Mouse (Mus musculus) kidney, postnatal 0 days (tissue): ENCODE results near the gene Ap1b1. TPM values are rescaled to one million over a fixed set of nuclear protein-coding genes. Genes with fewer than 3 reads are reported as not detected.

Source experiments
- ATAC-seq: fragments of 200-750 bp; cut with Nextera tagmentation; replicated peaks from 2 replicates; pipeline ENCODE4 v1.8.0; 2017; ENCODE audit warnings: low read depth, moderate number of reproducible peaks, moderate TSS enrichment, moderate library complexity; ENCODE audit not compliant: low FRiP score
- DNase-seq: peaks from one replicate; pipeline ENCODE4 v3.0.0-alpha.2; 2016; ENCODE audit warnings: low spot score
- H3K27ac ChIP-seq: fragments of 300-500 bp; sonication (generic); 2 replicates; pipeline ENCODE4 v1.5.1; 2014; ENCODE audit warnings: mild to moderate bottlenecking
- H3K27me3 ChIP-seq: fragments of 300-500 bp; sonication (generic); 2 replicates; pipeline ENCODE4 v1.6.1; 2014; ENCODE audit warnings: low read length, mixed read lengths; ENCODE audit not compliant: insufficient read depth
- H3K36me3 ChIP-seq: fragments of 300-500 bp; sonication (generic); 2 replicates; pipeline ENCODE4 v1.6.1; 2014; ENCODE audit warnings: low read length, mixed read lengths; ENCODE audit not compliant: insufficient read depth
- H3K4me1 ChIP-seq: fragments of 300-500 bp; sonication (generic); replicated peaks from 2 replicates; pipeline ENCODE4 v1.6.1; 2014; ENCODE audit warnings: antibody characterized with exemption, low read length, mixed read lengths; ENCODE audit not compliant: insufficient read depth
- H3K4me2 ChIP-seq: fragments of 300-500 bp; sonication (generic); 2 replicates; pipeline ENCODE4 v1.6.1; 2014; ENCODE audit warnings: mild to moderate bottlenecking, low read length, moderate library complexity, mixed read lengths
- H3K4me3 ChIP-seq: fragments of 300-500 bp; sonication (generic); replicated peaks from 2 replicates; pipeline ENCODE4 v1.5.1; 2014; ENCODE audit warnings: low read depth, low read length
- H3K9ac ChIP-seq: fragments of 300-500 bp; sonication (generic); 2 replicates; pipeline ENCODE4 v1.6.1; 2014; ENCODE audit warnings: low read depth, low read length
- H3K9me3 ChIP-seq: fragments of 300-500 bp; sonication (generic); replicated peaks from 2 replicates; pipeline ENCODE4 v1.6.1; 2016; ENCODE audit warnings: low read length, inconsistent platforms, mixed read lengths
- CTCF ChIP-seq: IDR thresholded peaks from 2 replicates; pipeline ENCODE4 v1.5.1; 2016; ENCODE audit warnings: antibody characterized with exemption, low read depth, mild to moderate bottlenecking, moderate library complexity
- WGBS: fragments of 180-500 bp; shearing (Covaris S2); extraction: QIAGEN DNeasy Blood & Tissue Kit; methylation state at CpG from one replicate; pipeline ENCODE4 v1.1.7; 2014; 5-methylcytosine and 5-hydroxymethylcytosine counted together
- polyA plus RNA-seq: library from polyadenylated mRNA; unstranded; fragments of >200 nt; fragmentation: Nextera tagmentation; extraction: Ambion mirVana; gene quantifications from 2 replicates; pipeline ENCODE4 v1.2.1, GENCODE M21; 2015

Ap1b1 gene
- polyA plus RNA-seq, 1 experiment from 2014 or later: 54.5 TPM

DNA sequence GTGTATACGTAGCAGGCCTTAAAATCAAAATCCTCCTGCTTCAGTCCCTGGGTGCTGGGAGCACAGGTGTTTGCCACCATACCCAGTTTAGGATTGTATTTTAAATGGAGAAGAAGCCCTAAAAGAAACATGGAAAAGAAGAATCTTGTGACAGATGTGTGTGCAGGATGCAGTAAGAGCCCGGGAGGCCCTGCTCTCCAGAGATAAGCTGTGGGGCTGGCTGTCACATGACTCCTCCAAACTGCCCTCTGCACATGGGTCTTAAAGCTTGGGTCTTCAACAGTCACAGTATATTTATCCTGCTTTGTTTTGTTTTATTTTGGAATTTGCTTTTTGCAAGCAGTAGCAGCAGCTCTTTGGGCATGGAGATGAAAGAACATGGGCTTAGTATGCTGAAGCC lies 19.1 kb upstream of the Ap1b1 start:
- ATAC-seq (no peak), DNase-seq (no peak)
- no peak for TF ChIP-seq CTCF
- H3K27me3 ChIP-seq: no peaks in the 10 kb centered on the region
- 51% methylated on average over 2 of the region's 2 CpGs for WGBS
- H3K27ac ChIP-seq: no peak overlapping the region
- H3K4me1 ChIP-seq: no peaks in the 10 kb centered on the region
- H3K4me3 ChIP-seq: no peak overlapping the region
- H3K36me3 ChIP-seq: no peaks in the 10 kb centered on the region
- H3K9ac ChIP-seq: no peak overlapping the region
- no peak overlapping the region for H3K4me2 ChIP-seq
- no peaks in the 10 kb centered on the region for H3K9me3 ChIP-seq

DNA sequence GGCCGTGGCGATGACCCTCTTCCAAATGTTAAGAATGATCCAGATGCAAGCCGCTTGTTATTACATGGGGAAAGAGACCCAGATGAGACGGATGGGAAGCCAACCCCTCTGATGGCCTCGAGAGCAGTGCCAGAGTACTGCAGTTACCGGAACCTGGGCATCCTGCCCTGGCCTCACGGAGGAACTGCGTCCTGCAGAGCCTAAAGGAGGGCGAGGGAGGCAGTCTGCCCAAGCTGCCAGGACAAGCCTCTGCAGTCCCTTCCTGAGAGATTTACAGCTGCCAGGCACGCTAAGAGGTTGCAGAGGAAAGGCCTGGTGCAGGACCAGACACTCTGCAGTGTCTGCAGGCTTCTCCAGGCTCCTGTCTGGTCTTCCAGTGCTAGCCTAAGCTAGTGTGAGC lies 18.2 kb upstream of the Ap1b1 start:
- no peak overlapping the region for H3K27ac ChIP-seq
- ATAC-seq (no peak), DNase-seq (no peak)
- H3K36me3 ChIP-seq: no peaks in the 10 kb centered on the region
- no peaks in the 10 kb centered on the region for H3K9me3 ChIP-seq
- WGBS: 51% methylated on average over 10 of the region's 10 CpGs
- TF ChIP-seq CTCF: no peak
- H3K9ac ChIP-seq: no peak overlapping the region
- no peak overlapping the region for H3K4me2 ChIP-seq
- no peaks in the 10 kb centered on the region for H3K27me3 ChIP-seq
- no peaks in the 10 kb centered on the region for H3K4me1 ChIP-seq
- H3K4me3 ChIP-seq: no peak overlapping the region

DNA sequence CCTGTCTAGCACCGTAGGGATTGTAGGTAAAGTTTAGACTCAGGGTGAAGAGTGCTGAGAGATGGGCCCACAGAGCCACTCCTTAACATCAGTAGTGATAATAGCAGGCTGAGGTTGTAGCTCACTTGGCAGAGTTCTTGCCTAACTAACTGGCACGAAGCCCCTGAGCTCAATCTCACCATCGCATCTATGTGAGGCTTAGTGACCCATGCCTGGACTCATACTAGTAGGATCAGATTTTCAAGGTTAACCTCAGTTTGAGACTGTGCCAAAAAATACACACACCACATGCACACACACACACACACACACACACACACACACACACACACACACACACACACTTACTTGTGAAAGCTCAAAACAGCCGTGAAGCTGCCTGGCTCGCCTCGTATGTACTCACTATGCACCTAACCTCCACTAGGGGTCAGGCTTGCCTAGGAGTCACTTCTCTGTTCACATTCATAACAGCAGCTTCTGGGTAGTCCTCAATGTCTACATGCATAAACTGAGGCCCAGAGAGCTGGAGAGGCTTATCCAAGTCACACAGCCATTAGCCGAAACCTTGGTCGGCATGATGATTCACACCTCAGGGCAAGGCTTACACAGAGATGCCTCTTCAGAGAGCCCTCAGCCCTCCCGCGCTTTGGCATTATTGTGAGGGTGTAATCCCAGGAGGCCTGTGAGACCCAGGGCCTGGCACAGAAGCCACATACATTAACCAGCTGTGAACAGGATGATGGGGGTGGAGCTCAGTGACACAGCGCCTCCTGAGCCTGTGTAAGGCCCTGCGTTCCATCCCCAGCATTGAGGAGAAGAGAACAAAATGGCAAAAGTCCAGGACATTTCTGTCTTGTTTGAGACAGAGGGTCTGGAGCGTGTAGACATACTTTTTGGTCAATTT lies 13.4 kb upstream of the Ap1b1 start:
- H3K27ac ChIP-seq: 0 out of 2 replicates have a peak overlapping the region, but pooled peaks have one; percentile 47
- H3K27me3 ChIP-seq: no peaks in the 10 kb centered on the region
- H3K9ac ChIP-seq: no peak overlapping the region
- no peaks in the 10 kb centered on the region for H3K36me3 ChIP-seq
- no peak overlapping the region for H3K4me2 ChIP-seq
- TF ChIP-seq CTCF: peak; percentile 89
- H3K9me3 ChIP-seq: no peaks in the 10 kb centered on the region
- DNase-seq (peak; percentile 86), ATAC-seq (no peak)
- H3K4me1 ChIP-seq: no peaks in the 10 kb centered on the region
- H3K4me3 ChIP-seq: no peak overlapping the region
- WGBS: 60% methylated on average over 13 of the region's 13 CpGs

DNA sequence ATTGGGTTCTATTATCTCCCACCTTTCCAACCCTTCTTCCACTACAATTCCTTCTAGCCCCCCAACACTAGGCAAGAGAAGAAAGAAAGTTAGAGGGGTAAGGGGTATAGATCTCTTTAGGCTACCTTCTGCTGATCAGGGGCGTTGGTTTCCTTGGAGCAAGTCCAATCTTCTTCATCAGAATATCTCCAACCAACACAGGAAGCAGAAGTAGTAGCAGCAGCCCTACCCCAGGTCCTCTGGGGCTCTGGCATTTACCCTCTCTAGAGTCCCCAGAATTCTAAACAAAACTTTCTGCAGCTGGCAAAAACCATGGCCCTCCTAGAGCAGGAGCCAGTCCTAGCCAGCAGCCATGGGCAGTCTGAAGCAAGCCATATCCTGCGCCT lies 12.8 kb upstream of the Ap1b1 start:
- 75% methylated on average over 2 of the region's 2 CpGs for WGBS
- Histone ChIP-seq H3K4me2 (no peak overlapping the region), H3K27ac (0 out of 2 replicates have a peak overlapping the region, but pooled peaks have one; percentile 47), H3K9me3 (no peaks in the 10 kb centered on the region), H3K4me1 (no peaks in the 10 kb centered on the region), H3K4me3 (no peak overlapping the region), H3K36me3 (no peaks in the 10 kb centered on the region), H3K9ac (no peak overlapping the region), H3K27me3 (no peaks in the 10 kb centered on the region)
- no peak for TF ChIP-seq CTCF
- no peak for ATAC-seq
- no peak for DNase-seq

DNA sequence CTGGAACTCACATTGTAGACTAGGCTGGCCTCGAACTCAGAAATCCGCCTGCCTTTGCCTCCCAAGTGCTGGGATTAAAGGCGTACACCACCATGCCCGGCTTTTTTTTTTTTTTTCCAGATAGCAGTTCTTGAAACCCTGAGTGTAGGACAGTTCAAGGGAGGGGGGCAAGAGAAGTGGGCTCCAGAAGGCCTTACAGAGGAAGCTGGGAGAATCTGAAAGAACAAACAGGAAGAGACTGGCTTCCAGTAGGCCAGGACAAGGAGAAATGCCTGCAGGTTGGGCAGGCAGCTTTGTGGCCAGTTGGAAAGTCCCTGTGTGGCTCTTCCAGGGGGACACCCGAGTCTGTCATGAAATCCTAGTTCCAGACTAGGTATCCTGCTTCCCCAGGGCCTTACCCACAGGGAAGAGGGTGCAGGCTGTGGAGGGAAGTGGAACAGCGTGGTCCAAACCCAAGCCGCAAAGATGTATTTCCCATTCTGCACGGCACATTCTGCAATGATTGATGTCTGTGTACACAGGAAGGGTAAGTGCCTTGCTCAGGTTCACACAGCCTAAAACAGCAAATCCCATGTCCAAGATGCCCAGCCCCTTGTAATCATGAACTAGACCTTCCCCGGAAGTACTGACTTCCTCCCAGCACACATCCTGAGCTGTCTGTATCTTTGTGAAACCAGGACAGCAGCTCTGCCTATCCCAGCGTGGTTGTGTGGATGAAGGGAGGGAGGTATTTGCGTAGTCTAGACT lies 12.1 kb upstream of the Ap1b1 start:
- Histone ChIP-seq H3K4me1 (no peaks in the 10 kb centered on the region), H3K4me3 (no peak overlapping the region), H3K27me3 (no peaks in the 10 kb centered on the region), H3K9me3 (no peaks in the 10 kb centered on the region), H3K36me3 (no peaks in the 10 kb centered on the region), H3K9ac (no peak overlapping the region), H3K27ac (peak overlapping the region; percentile 47; the same call in 1 of the 2 replicates), H3K4me2 (no peak overlapping the region)
- WGBS: 59% methylated on average over 11 of the region's 11 CpGs
- no peak for TF ChIP-seq CTCF
- ATAC-seq: no peak
- DNase-seq: peak; percentile 44

DNA sequence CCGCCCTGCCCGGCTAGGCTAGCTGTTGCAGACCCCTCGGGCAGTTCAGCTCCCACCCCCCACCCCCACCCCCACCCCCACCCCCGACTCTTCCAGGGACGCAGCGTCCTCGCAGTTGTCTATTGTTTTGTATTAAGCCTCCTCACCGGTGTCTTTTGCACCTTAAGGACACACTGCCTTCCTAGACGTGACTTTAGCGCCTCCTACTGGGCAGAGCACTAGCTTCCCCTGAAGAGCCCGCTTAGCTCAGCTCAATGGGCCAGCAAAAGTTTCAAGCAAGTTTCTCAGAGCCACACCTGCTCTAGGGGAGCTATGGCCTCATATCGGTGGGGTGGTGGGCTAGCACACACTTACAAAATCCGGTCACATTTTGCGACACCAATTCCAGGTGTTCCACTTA lies 11.0 kb upstream of the Ap1b1 start:
- no peak overlapping the region for H3K27ac ChIP-seq

More for the DNA sequence above, 11.0 kb upstream of the Ap1b1 start:
- Histone ChIP-seq H3K4me3 (no peak overlapping the region), H3K36me3 (no peaks in the 10 kb centered on the region), H3K27me3 (no peaks in the 10 kb centered on the region), H3K4me2 (no peak overlapping the region), H3K9ac (no peak overlapping the region), H3K4me1 (no peaks in the 10 kb centered on the region), H3K9me3 (no peaks in the 10 kb centered on the region)
- TF ChIP-seq CTCF: peak; percentile 86
- ATAC-seq (0 out of 2 replicates have a peak, but pooled peaks have one; percentile 41), DNase-seq (peak; percentile 89)
- 9% methylated on average over 14 of the region's 14 CpGs for WGBS
